Mouse (Mus musculus): Measurements from ENCODE around the gene Cldn6.

Gene Cldn6

GRCm38 (mm10) chr17:23675127-23675526 lies 3.9 kb upstream of the Cldn6 start:
- peak in 1 of 2 experiments; percentile 41 for DNase-seq

GRCm38 (mm10) chr17:23675564-23676281 lies 3.3 kb upstream of the Cldn6 start:
- peak; percentile 55 to 78 for DNase-seq

- peak in 1 of 2 experiments; percentile 53 for DNase-seq
Measured at GRCm38 (mm10) chr17:23676473-23677031, 2.5 kb upstream of the Cldn6 start.

GRCm38 (mm10) chr17:23677236-23677679 lies 1.8 kb upstream of the Cldn6 start, which contains the start of gene Tnfrsf12a:
Gene Tnfrsf12a (minus strand): TSS chr17:23677468.
- DNase-seq = peak; percentile 89 to 91

GRCm38 (mm10) chr17:23680336-23680735 lies 1.3 kb downstream of the Cldn6 start:
- DNase-seq = no peak

- DNase-seq = peak in 1 of 2 experiments; percentile 65
Measured at GRCm38 (mm10) chr17:23681086-23681485, 2.0 kb downstream of the Cldn6 start.

- DNase-seq = peak in 1 of 2 experiments; percentile 60
Measured at GRCm38 (mm10) chr17:23682092-23682491, 3.0 kb downstream of the Cldn6 start.

GRCm38 (mm10) chr17:23682530-23682929 lies 3.5 kb downstream of the Cldn6 start:
- no peak for DNase-seq

GRCm38 (mm10) chr17:23683226-23683625 lies 4.2 kb downstream of the Cldn6 start:
- DNase-seq = peak in 1 of 2 experiments; percentile 34

- DNase-seq = peak in 1 of 2 experiments; percentile 36
Measured at GRCm38 (mm10) chr17:23683856-23684672, 5.0 kb downstream of the Cldn6 start, which contains the start of gene Cldn9. Gene Cldn9 (minus strand): TSS chr17:23684026.

- no peak for DNase-seq
Measured at GRCm38 (mm10) chr17:23694491-23694890, 15.4 kb downstream of the Cldn6 start.

- no peak for DNase-seq
Measured at GRCm38 (mm10) chr17:23695801-23696200, 16.8 kb downstream of the Cldn6 start.

- DNase-seq = peak; percentile 49 to 72
Measured at GRCm38 (mm10) chr17:23699131-23700077, 20.4 kb downstream of the Cldn6 start.

GRCm38 (mm10) chr17:23700079-23700478 lies 21.0 kb downstream of the Cldn6 start:
- peak; percentile 96 to 97 for DNase-seq

GRCm38 (mm10) chr17:23703301-23703700 lies 24.3 kb downstream of the Cldn6 start:
- no peak for DNase-seq

GRCm38 (mm10) chr17:23704741-23705140 lies 25.7 kb downstream of the Cldn6 start:
- DNase-seq = no peak

GRCm38 (mm10) chr17:23705525-23706104 lies 26.6 kb downstream of the Cldn6 start:
- DNase-seq = no peak

GRCm38 (mm10) chr17:23706212-23706611 lies 27.2 kb downstream of the Cldn6 start:
- peak; percentile 69 to 90 for DNase-seq

GRCm38 (mm10) chr17:23717003-23717402 lies 38.0 kb downstream of the Cldn6 start:
- DNase-seq = no peak

GRCm38 (mm10) chr17:23719455-23719854 lies 40.4 kb downstream of the Cldn6 start:
- no peak for DNase-seq

- DNase-seq = no peak
Measured at GRCm38 (mm10) chr17:23721886-23722285, 42.8 kb downstream of the Cldn6 start.
